ENCODE assay signal across 13 mouse cellular contexts in genomic region chr4:150061432-150062225, GRCm38 (mm10). TPM values are rescaled to one million over a fixed set of nuclear protein-coding genes. Genes with fewer than 3 reads are reported as not detected.
DNase-seq lines count a peak whose midpoint lies in the region.
"Had no signal": no experiment of that assay in that cellular context is flagged by ENCODE, and none has a peak within 500 bp of the region (broad histone marks: within the 10 kb centered on the region; RNA-seq: fewer than 3 reads in every experiment).

No protein-coding gene starts in this region.

- no peaks in the 10 kb centered on the region for H3K9me3 ChIP-seq in forebrain, embryonic 10.5 days
- no peaks in the 10 kb centered on the region for H3K9me3 ChIP-seq in midbrain, embryonic 10.5 days (replicated peaks)
- H3K9me3 ChIP-seq: neural tube, embryonic 12.5 days had no signal

- peaks cover 26% of the 10 kb centered on the region for H3K27me3 ChIP-seq in forebrain, embryonic 10.5 days (ENCODE audit: poor library complexity, severe bottlenecking)
- peaks cover 14% of the 10 kb centered on the region for H3K27me3 ChIP-seq in midbrain, embryonic 10.5 days (ENCODE audit: low read depth, poor library complexity, severe bottlenecking)
- H3K27me3 ChIP-seq: Patski had no signal

- 79% methylated on average over 16 of the region's 16 CpGs for WGBS in forebrain, embryonic 10.5 days
- 78% methylated on average over 16 of the region's 16 CpGs for WGBS in midbrain, embryonic 10.5 days

- no peak overlapping the region for H3K4me3 ChIP-seq in forebrain, embryonic 10.5 days
- H3K4me3 ChIP-seq in midbrain, embryonic 10.5 days = no peak overlapping the region
- H3K4me3 ChIP-seq: neural tube, embryonic 12.5 days had no signal

- H3K27ac ChIP-seq in forebrain, embryonic 10.5 days = no peak overlapping the region
- H3K27ac ChIP-seq in midbrain, embryonic 10.5 days (replicated peaks) = no peak overlapping the region
- H3K27ac ChIP-seq: neural tube, embryonic 12.5 days had no signal

- peaks cover 17% of the 10 kb centered on the region for H3K4me1 ChIP-seq in forebrain, embryonic 10.5 days
- peaks cover 9% of the 10 kb centered on the region; the same call in 1 of the 2 replicates for H3K4me1 ChIP-seq in midbrain, embryonic 10.5 days
- H3K4me1 ChIP-seq: neural tube, embryonic 12.5 days had no signal

- no peaks in the 10 kb centered on the region for H3K36me3 ChIP-seq in forebrain, embryonic 10.5 days (replicated peaks)
- H3K36me3 ChIP-seq in midbrain, embryonic 10.5 days = no peaks in the 10 kb centered on the region
- H3K36me3 ChIP-seq: neural tube, embryonic 12.5 days had no signal

- DNase-seq in adrenal gland, adult 2 months = peak; percentile 63
- DNase-seq in adrenal gland, postnatal 25 days = no peak
- peak; percentile 38 for DNase-seq in testis, postnatal 14 days (ENCODE audit: low spot score)
- DNase-seq in testis, postnatal 10 days (ENCODE audit: low spot score) = no peak
- peak; percentile 80 for DNase-seq in kidney, postnatal 10 days
- DNase-seq in frontal cortex, postnatal 14 days (ENCODE audit: low spot score in 2 of 2) = no peak
- DNase-seq in forebrain, embryonic 10.5 days (ENCODE audit: extremely low spot score, low spot score) = no peak
- DNase-seq in midbrain, embryonic 10.5 days (ENCODE audit: low spot score) = no peak
- DNase-seq: gastrocnemius, postnatal 14 days; heart, postnatal 4 days; thymus, postnatal 25 days had no signal

RNA-seq across cellular contexts. Expression of gene Gpr157, which starts 25.5 kb away (rescaled TPM):
- 1 to 10 TPM; 1.0 to 2.0 TPM for total RNA-seq in adrenal gland, adult 2 months (2021)
- 1.9 and 2.2 TPM in 2 replicates for polyA plus RNA-seq in adrenal gland, adult 2 months (2012; rRNA removed)
- total RNA-seq in adrenal gland, postnatal 25 days (2021) = 1.1 and 1.7 TPM in 2 replicates
- polyA plus RNA-seq in forebrain, embryonic 10.5 days (2016; fragmentation: Nextera tagmentation; extraction: Ambion mirVana) = 0.32 and 0.41 TPM in 2 replicates
- 0.60 and 0.62 TPM in 2 replicates for polyA plus RNA-seq in midbrain, embryonic 10.5 days (2016; fragmentation: Nextera tagmentation; extraction: Ambion mirVana)

RNA-seq across cellular contexts. Expression of gene H6pd, which starts 52.8 kb away (rescaled TPM):
- 100 to 1,000 TPM; 120 to 197 TPM for total RNA-seq in adrenal gland, adult 2 months (2021)
- polyA plus RNA-seq in adrenal gland, adult 2 months (2012; rRNA removed) = 146 and 154 TPM in 2 replicates
- 127 and 149 TPM in 2 replicates for total RNA-seq in adrenal gland, postnatal 25 days (2021)
- polyA plus RNA-seq in forebrain, embryonic 10.5 days (2016; fragmentation: Nextera tagmentation; extraction: Ambion mirVana) = 3.0 TPM in 2 replicates
- polyA plus RNA-seq in midbrain, embryonic 10.5 days (2016; fragmentation: Nextera tagmentation; extraction: Ambion mirVana) = 3.7 and 4.0 TPM in 2 replicates

RNA-seq across cellular contexts. Expression of gene Slc2a5, which starts 57.5 kb away (rescaled TPM):
- total RNA-seq in adrenal gland, adult 2 months (2021) = 1 to 10 TPM in 1 of 2 experiments, under 1 TPM in 1; 0.90 to 9.9 TPM
- 8.9 and 10.5 TPM in 2 replicates for polyA plus RNA-seq in adrenal gland, adult 2 months (2012; rRNA removed)
- 2.3 and 3.6 TPM in 2 replicates for total RNA-seq in adrenal gland, postnatal 25 days (2021)
- 1.3 and 1.6 TPM in 2 replicates for polyA plus RNA-seq in forebrain, embryonic 10.5 days (2016; fragmentation: Nextera tagmentation; extraction: Ambion mirVana)
- polyA plus RNA-seq in midbrain, embryonic 10.5 days (2016; fragmentation: Nextera tagmentation; extraction: Ambion mirVana) = 1.3 and 1.8 TPM in 2 replicates
- polyA plus RNA-seq: Patski had no signal

Comparison
In these comparisons a context has a peak if more than half of its experiments do, and no peak if none do; other contexts are left out.
1. DNase-seq: peak in adrenal gland, adult 2 months (single experiment), testis, postnatal 14 days (single experiment) and kidney, postnatal 10 days (single experiment); none in adrenal gland, postnatal 25 days (single experiment), testis, postnatal 10 days (single experiment), frontal cortex, postnatal 14 days (0 of 2), forebrain, embryonic 10.5 days (single experiment) and midbrain, embryonic 10.5 days (single experiment).
2. RNA of gene H6pd, which starts 52.8 kb away (polyA plus RNA-seq): 146 to 154 TPM in adrenal gland, adult 2 months; 3.7 to 4.0 TPM in midbrain, embryonic 10.5 days and 3.0 TPM in forebrain, embryonic 10.5 days; every median in the first group is over 10 times any median in the second.